Mouse (Mus musculus): ENCODE data around the gene Mindy4.
"Not testable (repeated sequence)": the region's sequence is repeated elsewhere in the genome, so short reads cannot be mapped to it uniquely, and the experiment has no call there.

The Mindy4 gene

DNA sequence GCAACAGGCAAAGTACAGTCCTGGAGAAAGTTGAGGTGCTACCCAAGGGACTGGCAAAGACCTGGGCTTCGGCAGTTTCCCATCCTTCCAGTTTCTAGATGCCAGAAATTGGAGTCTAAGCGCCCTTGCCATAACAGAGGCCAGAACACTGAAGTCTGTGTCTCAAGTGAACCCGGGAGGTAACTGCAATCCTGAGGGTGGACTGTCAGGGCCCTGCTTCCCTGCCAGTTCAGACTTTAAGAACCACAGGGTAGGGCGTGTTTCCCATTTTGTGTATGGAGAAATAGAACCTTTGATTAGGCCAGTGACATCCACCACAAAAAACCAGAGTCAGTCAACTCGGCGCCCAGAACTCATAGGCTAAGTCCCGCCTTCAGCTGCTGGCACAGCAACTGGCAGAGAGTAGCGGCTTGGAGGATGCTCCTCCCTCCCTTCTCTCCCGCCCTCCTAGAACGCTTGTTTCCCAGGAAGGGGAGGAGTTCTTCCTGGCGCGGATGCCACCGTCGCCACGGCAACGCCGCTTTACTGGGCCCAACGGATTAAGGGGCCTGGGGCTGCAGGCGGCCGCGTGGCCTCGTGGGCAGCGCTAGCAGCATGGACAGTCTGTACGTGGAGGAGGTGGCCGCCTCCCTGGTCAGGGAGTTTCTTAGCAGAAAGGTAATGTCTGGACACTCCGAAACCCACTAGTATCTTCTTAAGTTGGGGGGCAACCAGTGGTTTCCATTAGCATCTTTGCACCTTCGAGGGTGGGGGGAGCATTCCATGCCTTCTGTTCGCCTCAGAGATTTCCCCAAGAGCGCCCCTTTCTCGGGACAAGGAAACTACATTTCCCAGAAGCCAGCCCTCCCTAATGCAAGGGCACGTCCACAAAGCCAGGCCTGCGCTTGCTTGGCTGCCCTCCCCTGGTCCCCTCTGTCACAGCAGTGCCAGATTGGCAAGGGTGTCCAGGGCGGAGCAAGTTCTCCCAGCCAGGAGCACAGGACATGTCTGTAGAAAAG lies at the start of gene Mindy4:
Gene Mindy4 (plus strand): TSS at position 471 of the 998 bp plus-strand sequence.
- peak; percentile 83 to 90 for DNase-seq

- no peak for DNase-seq
These were observed 43.9 kb upstream of the Mindy4 start for GRCm38 (mm10) chr6:55159256-55159655.

- DNase-seq, result no peak
These were observed 41.8 kb upstream of the Mindy4 start for GRCm38 (mm10) chr6:55161311-55161761.

GRCm38 (mm10) chr6:55163046-55163584 lies 40.1 kb upstream of the Mindy4 start:
- no peak for DNase-seq

DNA sequence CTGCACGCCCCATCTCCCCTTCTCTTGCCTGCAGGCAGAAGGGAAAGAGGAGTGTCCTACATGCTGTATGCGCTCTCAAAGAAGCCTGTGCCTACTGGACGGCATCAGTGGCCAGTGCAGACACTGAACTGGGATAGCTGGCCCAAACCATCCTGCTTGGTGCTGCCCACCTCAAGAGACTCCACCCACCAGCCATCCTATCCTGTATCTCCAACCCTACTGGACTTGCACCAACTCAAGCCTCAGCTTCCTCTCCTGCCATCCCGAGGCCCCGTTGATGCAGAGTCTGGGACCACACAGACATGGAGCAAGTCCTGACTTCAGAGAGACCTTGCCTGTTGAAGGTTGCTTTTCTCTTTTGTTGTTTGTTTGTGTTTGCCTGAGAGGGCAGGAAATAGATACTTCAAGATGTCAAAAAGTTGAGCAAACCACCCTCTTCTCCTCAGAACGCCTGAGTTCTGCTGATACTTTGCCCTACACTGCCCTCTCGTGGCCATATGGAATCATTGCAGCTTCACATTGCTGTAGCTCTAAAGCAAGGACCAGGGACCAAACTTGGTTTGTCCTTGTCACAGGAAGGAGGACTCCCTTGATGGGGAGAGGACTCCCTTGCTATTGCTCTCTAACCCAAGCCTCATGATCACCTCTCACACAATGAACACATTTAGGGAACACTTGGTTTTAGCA lies 36.3 kb upstream of the Mindy4 start:
- peak; percentile 72 to 80 for DNase-seq

- no peak for DNase-seq
These were observed 33.4 kb upstream of the Mindy4 start for GRCm38 (mm10) chr6:55169818-55170217.

- no peak for DNase-seq
These were observed 31.5 kb upstream of the Mindy4 start for GRCm38 (mm10) chr6:55171638-55172037.

GRCm38 (mm10) chr6:55173171-55173570 lies 30.0 kb upstream of the Mindy4 start:
- no peak for DNase-seq

GRCm38 (mm10) chr6:55173941-55174349 lies 29.2 kb upstream of the Mindy4 start:
- DNase-seq, result no peak

DNA sequence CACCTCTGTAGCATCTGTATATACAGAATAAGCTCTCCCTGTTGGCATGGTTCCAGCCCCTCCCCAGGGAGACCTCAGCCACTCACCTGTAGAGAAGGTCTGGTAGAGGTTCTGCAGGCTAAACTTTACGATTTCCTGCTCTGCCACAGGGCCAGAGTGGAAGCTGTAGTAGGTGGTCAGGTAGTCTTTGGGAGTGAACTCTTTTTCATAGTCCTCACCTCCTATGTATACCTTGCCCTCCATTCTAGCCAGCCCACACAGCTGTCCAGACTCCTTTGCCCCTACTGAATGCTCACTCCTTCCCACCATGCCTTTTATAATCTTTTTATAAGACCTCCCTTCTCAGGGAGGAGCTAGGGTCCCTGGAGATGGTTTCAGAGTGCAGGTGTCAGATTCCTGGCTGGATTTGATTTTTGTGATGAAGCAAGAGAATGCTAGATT lies 28.4 kb upstream of the Mindy4 start, which contains the start of gene Inmt:
Gene Inmt (minus strand): TSS at position 303 of the 441 bp plus-strand sequence.
- no peak for DNase-seq

DNA sequence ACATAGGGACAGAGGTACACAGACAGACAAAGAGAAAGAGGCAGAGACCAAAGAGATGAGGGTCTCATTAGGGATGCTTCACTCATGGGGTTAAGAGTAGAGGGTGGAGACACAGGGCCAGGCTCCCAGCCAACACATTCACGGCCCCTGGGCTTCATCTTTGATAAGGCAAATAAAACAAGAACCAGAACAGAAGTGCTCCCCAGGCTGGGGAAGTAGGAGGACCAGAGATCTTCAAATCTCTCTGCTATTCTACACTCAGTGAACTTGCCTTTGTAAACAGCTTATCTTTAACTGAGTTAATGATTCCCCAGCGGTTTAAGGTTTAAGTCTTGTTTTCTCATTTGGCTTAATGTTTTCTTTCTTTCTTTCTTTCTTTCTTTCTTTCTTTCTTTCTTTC lies 27.7 kb upstream of the Mindy4 start:
- DNase-seq, result no peak

DNA sequence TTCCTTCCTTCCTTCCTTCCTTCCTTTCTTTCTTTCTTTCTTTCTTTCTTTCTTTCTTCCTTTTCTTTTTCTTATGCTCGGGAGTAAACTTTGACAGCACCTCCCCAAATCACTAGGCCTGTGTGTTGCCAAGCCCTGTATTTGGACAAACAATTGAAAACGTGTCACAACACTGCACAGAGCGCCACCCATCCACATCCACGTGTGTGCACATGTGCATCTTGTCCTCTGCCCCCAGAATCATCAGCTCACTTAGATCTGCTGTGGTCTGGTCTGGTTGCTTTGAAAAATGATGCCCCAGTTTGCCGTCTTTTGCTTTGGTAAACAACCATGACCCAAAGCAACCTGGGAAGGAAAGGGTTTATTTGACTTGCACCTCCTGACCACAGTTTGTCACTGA lies 27.3 kb upstream of the Mindy4 start:
- no peak for DNase-seq

- DNase-seq, result peak in 1 of 2 experiments; percentile 38
These were observed 26.0 kb upstream of the Mindy4 start for GRCm38 (mm10) chr6:55177060-55177732.

DNA sequence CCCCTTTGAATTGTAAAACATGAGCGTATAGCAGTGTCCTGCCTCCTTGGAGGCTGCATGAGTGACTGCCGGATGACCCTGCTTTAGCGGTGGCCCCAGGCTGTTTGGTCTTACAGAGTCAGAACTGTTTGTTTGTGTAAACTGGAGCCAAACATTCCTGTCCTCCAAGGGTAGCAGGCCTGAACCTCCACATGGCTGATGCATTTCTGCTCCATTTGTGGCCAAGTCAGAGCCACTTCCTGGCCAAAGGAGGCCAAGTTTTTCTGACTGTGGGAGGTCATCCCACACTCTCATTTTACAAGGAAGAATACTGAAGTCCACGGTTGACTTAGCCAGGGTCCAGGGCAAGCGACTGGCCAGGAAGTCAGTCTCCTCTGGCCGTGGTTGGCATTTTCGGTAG lies 23.6 kb upstream of the Mindy4 start:
- DNase-seq, result no peak

GRCm38 (mm10) chr6:55182655-55183430 lies 20.3 kb upstream of the Mindy4 start:
- DNase-seq, result no peak

DNA sequence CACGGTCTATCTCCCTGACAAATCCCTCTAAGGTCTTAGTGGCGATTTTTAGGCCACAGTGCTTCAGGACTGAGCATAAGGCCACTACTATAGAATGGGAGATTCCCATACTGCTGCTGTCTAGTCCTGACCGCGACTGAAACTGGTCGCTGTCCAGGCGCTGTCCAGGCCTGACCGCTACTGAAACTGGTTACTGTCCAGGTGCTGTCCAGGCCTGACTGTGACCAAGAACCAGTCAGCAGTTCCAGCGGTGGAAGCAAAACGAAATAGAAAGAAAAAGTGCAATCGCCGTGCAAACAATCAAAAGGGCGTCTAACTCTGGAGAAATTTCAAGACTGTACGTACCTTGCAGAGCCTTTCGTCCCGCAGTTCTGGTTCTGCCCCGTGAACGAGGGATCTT lies 15.4 kb upstream of the Mindy4 start:
- DNase-seq, result not testable (repeated sequence)

GRCm38 (mm10) chr6:55189406-55189805 lies 13.8 kb upstream of the Mindy4 start:
- no peak for DNase-seq

GRCm38 (mm10) chr6:55191537-55191936 lies 11.6 kb upstream of the Mindy4 start:
- no peak for DNase-seq

- no peak for DNase-seq
These were observed 10.0 kb upstream of the Mindy4 start for GRCm38 (mm10) chr6:55193171-55193570.

DNA sequence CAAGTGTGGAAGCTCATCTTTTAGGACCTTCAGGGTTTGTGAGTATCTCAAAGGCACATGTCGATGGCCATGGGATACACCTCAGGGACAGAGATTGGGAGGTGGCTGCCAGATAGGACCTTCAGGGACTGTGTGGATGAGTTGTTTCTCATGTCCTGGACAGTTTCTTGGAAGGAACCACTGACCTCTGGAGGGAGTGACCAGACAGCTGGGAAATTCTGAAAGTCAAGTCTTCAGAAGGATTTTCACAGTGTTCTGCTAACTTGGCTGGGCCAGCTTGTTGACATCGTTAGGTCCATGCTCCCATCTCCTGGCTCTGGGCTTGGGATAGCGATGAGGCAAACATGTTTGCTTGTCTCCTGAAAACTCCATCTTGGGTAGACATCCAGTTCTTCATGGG lies 4.1 kb upstream of the Mindy4 start:
- no peak for DNase-seq

- no peak for DNase-seq
These were observed 748 bp downstream of the Mindy4 start for GRCm38 (mm10) chr6:55203931-55204330.

DNA sequence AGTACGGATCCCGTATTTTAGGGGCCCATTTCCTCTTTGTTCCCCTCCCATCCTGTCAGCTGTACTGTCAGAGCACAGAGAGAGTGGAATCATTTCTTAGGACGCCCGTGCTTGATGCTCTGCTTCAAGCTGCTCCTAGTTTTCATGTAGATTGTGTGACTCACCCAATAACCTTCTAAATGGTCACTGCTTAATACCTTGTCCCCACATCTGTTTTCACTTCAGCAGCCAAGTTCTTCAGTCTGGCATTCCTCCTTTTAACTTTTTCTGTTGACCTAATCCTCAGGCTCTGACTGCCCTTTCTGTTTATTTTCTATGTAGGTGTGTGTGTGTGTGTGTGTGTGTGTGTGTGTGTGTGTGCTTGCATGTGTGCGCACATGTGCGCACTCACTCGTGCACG lies 4.6 kb downstream of the Mindy4 start:
- no peak for DNase-seq
